Mouse (Mus musculus) mouse trophoblast stem cell (cell line): ENCODE results near the gene Lrrc49.

Source experiments
- in situ Hi-C, 2 experiments: fragments of 300-500 bp; cut with MseI, MboI; formaldehyde crosslinking; loops; 2 replicates in 1 of 2; 3 replicates in 1 of 2; pipeline ENCODE4 v1.15.1; 2025

The Lrrc49 gene

DNA sequence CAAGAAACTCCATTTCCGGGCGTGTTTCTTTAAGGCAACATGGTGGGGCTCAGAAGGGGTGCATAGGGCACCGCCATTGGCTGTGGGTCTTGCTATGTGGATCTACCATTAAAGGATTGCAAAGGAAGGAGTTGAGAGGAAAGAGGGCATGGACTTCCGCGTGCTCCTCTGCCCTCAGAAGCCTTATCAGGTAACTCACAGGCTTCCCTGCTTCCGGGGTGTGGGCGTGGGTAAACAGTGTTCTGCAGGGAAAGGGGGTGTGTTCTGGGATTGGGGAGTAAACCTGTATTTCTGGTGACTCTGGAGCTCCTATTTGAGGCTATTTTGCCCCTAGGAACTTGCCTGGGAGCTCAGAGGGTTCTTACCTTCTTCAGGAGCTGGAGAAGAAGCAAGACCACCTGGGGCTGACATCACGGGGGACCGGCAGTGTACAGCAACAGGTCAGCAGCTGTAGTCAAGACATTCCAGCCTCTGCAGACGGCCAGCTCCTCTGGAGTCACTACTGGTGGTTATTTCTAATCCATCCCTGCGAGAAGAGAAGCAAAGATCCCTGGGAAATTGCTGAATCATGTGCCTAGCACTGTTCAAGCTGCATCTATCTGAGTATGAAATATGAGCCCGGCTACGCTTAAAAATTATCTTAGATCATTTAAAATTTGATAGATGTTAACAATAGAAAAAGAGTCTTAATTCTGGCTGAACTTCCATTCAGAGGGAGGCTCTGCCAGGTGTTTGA, 142.4 kb downstream of the Lrrc49 start:
- in situ Hi-C loops = no loop called here

DNA sequence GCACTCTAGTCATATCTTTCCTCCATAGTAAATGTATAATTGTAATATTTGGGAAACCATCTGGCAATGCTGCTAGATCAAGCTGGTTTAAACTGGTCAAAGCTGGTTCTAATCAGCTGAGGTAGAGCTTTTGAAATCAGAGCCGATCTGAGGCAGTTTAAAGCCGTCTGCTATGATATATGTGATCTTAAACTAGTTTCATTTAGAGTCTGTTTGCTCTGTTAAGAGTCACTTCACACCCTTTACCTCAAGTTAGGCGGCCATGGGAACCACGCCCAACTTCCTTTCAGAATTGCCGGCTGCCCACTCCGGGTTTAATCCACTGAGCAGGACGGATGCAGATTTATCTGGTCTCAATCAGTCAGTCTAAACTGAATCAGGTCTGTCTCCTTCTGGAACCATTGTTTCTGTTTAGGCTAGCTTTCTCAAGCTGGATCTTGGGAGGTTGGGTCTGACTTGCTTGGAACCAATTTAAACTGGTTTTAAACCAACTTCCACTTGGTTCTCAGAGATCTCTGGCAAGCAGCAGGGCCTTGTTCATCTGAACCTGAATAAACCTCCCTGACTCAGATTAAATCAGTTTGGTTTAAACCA, 144.4 kb downstream of the Lrrc49 start:
- in situ Hi-C loops = no loop called here

DNA sequence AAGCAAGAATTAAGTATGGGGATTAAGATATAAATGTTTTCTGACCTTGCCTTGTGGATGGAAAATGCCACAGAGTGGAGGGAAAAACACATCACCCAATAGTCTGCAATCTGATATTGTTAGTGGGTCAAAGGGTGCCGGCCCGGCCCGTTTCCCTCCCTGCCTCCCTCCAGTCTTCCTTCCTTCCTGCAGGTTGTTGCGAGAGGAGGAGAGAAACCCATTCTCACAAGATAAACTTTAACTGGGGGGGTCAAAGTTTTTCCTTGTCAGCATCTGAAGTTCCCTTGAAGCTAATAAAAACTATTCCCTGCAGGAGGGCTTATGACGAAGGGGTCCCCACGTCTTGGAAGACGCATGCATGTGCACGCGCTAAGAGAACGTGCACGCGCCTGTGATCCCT, 157.6 kb downstream of the Lrrc49 start:
- in situ Hi-C loops = no loop called here

DNA sequence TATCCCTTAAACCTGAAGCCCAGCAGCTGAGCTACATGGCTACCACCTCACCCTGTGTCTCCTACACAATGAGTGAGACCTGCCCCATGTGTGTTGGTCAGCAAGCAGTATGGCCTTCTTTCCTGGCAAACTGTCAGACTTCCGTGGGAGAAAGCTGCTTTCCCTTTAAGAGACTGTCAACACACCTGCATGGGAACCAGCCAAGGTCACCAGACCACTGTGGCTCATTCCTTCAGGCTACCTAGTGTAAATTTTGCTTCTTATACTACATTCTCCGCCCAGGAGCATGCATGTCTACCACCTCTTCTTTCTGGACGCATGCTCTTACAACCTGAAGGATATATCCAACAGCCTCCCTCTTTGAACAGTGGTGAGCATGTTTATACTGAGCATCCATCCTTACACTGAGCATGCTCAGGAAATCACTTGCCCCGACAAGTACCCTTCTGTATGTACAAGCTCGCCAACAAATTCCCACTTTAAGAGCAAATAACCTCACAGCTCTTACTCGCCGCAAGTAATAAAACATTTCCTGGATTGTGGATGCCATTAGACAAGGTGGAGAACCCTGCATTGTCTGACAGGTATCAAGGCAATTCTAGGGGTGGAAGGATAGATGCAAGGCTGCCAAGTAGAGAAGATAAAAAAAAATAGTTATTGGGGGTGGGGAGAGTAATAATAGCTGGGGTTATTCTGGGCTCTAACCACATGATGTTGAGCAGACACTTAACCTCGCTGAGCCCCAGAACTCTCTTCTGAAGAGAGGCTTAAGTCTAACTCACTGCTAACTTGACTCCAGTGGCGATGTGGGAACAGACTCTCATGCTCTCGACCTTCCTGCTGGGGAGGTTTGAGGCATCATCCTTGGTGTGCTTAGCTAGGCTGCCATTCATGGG, 158.4 kb downstream of the Lrrc49 start:
- in situ Hi-C loops = no loop called here

DNA sequence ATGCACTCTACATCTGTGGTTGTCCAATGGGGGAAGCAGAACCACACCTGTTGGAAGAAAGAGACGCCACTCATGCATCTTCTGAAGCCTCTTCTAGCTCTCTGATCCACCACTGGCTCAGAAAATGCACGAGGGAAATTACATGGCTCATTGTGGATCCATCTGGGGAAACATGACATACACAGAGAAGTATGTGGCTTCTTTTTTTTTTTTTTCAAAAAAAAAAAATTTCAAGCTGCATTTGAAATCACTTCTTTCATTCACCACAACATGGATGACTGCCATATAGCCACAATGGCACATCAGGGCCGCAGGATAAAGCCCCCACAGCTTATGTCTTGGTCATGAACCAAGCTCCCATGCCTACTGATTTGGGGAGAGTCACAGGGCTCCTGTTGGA, 159.7 kb downstream of the Lrrc49 start:
- in situ Hi-C loops = no loop called here

DNA sequence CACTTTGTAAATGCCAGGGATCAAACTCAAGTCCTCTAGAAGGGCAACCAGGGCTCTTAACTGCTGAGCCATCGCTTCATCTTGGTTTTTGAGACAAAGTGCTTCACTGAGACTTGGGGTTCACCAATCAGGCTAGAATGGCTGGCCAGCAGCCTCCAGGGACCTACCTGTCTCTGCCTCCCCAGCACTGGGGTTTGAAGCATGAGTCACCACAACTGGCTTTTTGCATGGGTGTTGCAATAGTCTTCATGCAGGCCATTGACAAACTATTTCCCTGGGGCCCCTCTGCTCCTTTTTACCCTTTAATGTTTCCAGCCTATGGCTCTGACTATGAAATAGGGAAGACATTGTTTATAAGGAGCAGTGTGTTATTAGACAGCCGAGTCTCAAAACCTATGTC, 160.1 kb downstream of the Lrrc49 start:
- in situ Hi-C loops = no loop called here

DNA sequence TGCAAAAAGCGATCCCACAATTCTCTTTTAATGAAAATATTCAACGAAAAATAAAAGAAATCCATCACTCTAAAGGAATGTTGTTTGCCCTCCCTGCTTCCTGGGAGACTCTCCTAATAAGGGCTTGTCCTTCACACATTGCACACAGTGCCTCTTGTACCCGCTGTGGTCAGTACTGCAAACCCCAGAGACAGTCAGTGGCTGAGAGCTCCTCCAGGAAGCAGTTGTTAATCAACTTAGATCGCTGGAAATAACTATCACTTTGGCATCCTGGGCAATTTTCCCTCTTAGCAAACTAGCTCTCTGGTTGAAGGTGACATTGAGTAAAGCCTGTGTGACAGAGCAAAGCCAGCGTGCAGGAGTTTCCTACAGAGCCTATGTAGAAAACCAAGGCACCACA, 160.9 kb downstream of the Lrrc49 start:
- in situ Hi-C loops = no loop called here

DNA sequence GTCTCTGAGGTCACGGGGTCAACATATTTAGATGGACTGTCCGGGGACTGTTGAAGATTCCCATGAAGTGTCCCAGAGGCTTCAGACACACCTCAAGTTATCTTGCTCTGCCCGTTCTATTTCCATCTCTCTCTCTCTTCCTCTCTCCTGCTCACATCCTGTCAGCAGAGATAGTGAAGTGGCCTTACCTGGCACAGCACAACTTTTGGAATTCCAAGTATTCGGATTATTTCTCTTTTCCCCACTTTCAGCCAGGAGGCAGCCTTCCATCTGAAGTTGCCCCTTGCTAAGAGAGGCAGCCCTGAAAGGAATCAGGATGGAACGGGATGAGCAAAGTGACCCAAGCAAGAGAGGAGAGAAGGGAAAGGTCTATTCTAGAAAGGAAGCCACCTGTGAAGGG, 161.8 kb downstream of the Lrrc49 start:
- in situ Hi-C loops = no loop called here

DNA sequence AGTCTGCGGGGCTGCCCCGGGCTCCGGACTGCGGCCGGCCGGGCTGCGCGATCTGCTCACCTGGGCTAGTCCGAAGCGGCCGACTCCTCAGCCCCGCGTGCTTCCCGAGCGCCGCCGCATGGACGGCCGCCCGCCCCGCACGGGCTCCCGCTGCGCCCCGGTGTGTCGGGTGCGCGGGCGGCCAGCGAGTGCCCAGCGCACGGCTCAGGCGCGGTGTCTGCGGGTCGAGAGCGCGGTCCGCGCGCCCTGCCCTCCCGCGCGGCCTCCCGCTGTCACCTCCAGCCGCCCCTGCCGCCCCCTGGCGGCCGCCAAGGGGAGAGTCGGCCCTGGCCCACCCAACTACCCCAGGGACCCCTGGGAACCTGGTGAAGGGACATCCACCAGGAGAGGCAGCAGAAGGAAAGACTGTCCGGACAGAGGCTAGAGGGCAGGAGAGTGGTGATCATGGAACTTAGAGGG, 166.1 kb downstream of the Lrrc49 start, which contains the start of gene Thsd4:
Thsd4 (minus strand) TSS at position 241 of the 459 bp plus-strand sequence.
- in situ Hi-C loops = no loop called here

DNA sequence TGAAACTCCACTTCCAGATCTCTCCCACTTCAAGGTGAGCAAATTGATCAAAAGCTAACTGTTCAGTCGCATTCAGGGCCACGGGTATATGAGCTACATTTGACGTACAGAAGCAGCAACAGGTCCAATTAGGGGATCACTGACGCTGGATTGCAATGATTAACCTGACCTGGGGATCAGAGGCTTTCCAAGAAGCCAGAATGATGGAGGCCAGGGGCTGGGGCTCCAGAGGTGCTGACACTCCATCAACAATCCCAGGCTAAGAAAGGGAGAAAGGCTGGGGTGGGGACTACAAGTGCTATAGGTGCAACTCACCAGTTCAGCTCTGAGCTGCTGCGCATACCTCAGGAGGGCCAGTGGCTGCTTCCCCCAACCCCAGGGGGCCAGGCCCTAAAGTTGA, 166.8 kb downstream of the Lrrc49 start:
- in situ Hi-C loops = no loop called here

DNA sequence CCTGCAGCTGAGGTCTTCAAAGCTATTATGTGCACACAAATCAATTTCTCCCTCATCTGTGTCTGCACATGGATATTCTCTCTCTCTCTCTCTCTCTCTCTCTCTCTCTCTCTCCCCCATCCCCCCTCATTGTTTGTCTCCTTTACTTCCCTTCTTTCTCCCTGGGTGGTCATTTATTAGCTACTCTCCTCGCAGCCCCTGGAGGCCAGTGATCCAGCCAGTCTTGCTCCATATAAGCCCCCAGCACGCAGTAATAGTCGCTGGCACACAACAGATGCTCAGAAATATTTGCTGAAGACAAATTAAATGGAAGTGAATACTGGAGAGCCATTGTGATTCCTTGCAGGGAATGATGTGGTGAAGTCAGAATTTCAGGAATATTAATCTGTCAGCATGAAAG, 168.4 kb downstream of the Lrrc49 start:
- in situ Hi-C loops = no loop called here
